Mouse (Mus musculus): Measurements from ENCODE around the gene Dnph1. TPM values are rescaled to one million over a fixed set of nuclear protein-coding genes. Genes with fewer than 3 reads are reported as not detected.

The Dnph1 gene
- 17.5 and 18.0 TPM in 2 replicates for polyA plus RNA-seq (2015; fragmentation: Nextera tagmentation; extraction: Ambion mirVana)

GRCm38 (mm10) chr17:46496623-46497434, at the start of gene Dnph1:
Gene Dnph1 (plus strand): TSS chr17:46496711.

GRCm38 (mm10) chr17:46487431-46487830, 9.1 kb upstream of the Dnph1 start, which contains the start of gene Ttbk1:
Gene Ttbk1 (minus strand): TSS chr17:46487675.

GRCm38 (mm10) chr17:46545813-46546564, 49.5 kb downstream of the Dnph1 start, which contains the start of gene Cul9:
Gene Cul9 (minus strand): TSS chr17:46546388.

Other genes with a start within 250 kb of the Dnph1 start
- gene Polr1c, start 248.7 kb upstream of the Dnph1 start, polyA plus RNA-seq (2015; fragmentation: Nextera tagmentation; extraction: Ambion mirVana) = 39.0 TPM in 2 replicates
- gene Yipf3, start 248.6 kb upstream of the Dnph1 start, polyA plus RNA-seq (2015; fragmentation: Nextera tagmentation; extraction: Ambion mirVana) = 109 and 124 TPM in 2 replicates
- gene Lrrc73, start 243.2 kb upstream of the Dnph1 start, polyA plus RNA-seq (2015; fragmentation: Nextera tagmentation; extraction: Ambion mirVana) = 0.43 and 0.46 TPM in 2 replicates
- 27.2 and 28.3 TPM in 2 replicates for gene Tjap1, start 213.7 kb upstream of the Dnph1 start, polyA plus RNA-seq (2015; fragmentation: Nextera tagmentation; extraction: Ambion mirVana)
- 15.5 and 16.6 TPM in 2 replicates for gene Dlk2, start 199.3 kb upstream of the Dnph1 start, polyA plus RNA-seq (2015; fragmentation: Nextera tagmentation; extraction: Ambion mirVana)
- 3.4 and 4.0 TPM in 2 replicates for gene Abcc10, start 168.4 kb upstream of the Dnph1 start, polyA plus RNA-seq (2015; fragmentation: Nextera tagmentation; extraction: Ambion mirVana)
- gene Zfp318, start 113.0 kb upstream of the Dnph1 start, polyA plus RNA-seq (2015; fragmentation: Nextera tagmentation; extraction: Ambion mirVana) = 5.7 and 6.6 TPM in 2 replicates
- not detected in 2 replicates for gene Crip3, start 67.8 kb upstream of the Dnph1 start, polyA plus RNA-seq (2015; fragmentation: Nextera tagmentation; extraction: Ambion mirVana)
- gene Slc22a7, start 58.3 kb upstream of the Dnph1 start, polyA plus RNA-seq (2015; fragmentation: Nextera tagmentation; extraction: Ambion mirVana) = not detected in 2 replicates
- gene Ttbk1, start 9.0 kb upstream of the Dnph1 start, polyA plus RNA-seq (2015; fragmentation: Nextera tagmentation; extraction: Ambion mirVana) = 0.02 TPM in 2 replicates
- gene Cul9, start 49.7 kb downstream of the Dnph1 start, polyA plus RNA-seq (2015; fragmentation: Nextera tagmentation; extraction: Ambion mirVana) = 3.2 and 4.5 TPM in 2 replicates
- gene Srf, start 59.5 kb downstream of the Dnph1 start, polyA plus RNA-seq (2015; fragmentation: Nextera tagmentation; extraction: Ambion mirVana) = 7.7 and 8.4 TPM in 2 replicates
- gene Ptk7, start 132.8 kb downstream of the Dnph1 start, polyA plus RNA-seq (2015; fragmentation: Nextera tagmentation; extraction: Ambion mirVana) = 26.9 and 28.3 TPM in 2 replicates
- gene Klc4, start 149.3 kb downstream of the Dnph1 start, polyA plus RNA-seq (2015; fragmentation: Nextera tagmentation; extraction: Ambion mirVana) = 14.2 and 15.2 TPM in 2 replicates
- 76.6 and 80.1 TPM in 2 replicates for gene Mrpl2, start 149.5 kb downstream of the Dnph1 start, polyA plus RNA-seq (2015; fragmentation: Nextera tagmentation; extraction: Ambion mirVana)
- 17.8 and 18.7 TPM in 2 replicates for gene Cul7, start 153.6 kb downstream of the Dnph1 start, polyA plus RNA-seq (2015; fragmentation: Nextera tagmentation; extraction: Ambion mirVana)
- gene Rrp36, start 177.6 kb downstream of the Dnph1 start, polyA plus RNA-seq (2015; fragmentation: Nextera tagmentation; extraction: Ambion mirVana) = 39.3 and 42.2 TPM in 2 replicates
- 99.7 and 109 TPM in 2 replicates for gene Mea1, start 182.1 kb downstream of the Dnph1 start, polyA plus RNA-seq (2015; fragmentation: Nextera tagmentation; extraction: Ambion mirVana)
- 70.2 and 74.5 TPM in 2 replicates for gene Klhdc3, start 184.2 kb downstream of the Dnph1 start, polyA plus RNA-seq (2015; fragmentation: Nextera tagmentation; extraction: Ambion mirVana)
- 27.8 and 31.4 TPM in 2 replicates for gene Ppp2r5d, start 208.4 kb downstream of the Dnph1 start, polyA plus RNA-seq (2015; fragmentation: Nextera tagmentation; extraction: Ambion mirVana)
- 8.9 and 11.1 TPM in 2 replicates for gene Pex6, start 214.8 kb downstream of the Dnph1 start, polyA plus RNA-seq (2015; fragmentation: Nextera tagmentation; extraction: Ambion mirVana)
- 2.0 and 2.2 TPM in 2 replicates for gene Gnmt, start 232.5 kb downstream of the Dnph1 start, polyA plus RNA-seq (2015; fragmentation: Nextera tagmentation; extraction: Ambion mirVana)

All from urinary bladder, postnatal 0 days (tissue).